Mouse (Mus musculus): Measurements from ENCODE around the gene Prmt1.

Gene Prmt1

GRCm38 (mm10) chr7:45012011-45012410, 25.6 kb upstream of the Prmt1 start:
- DNase-seq, result no peak

- no peak for DNase-seq
Measured at GRCm38 (mm10) chr7:45008411-45008810, 22.0 kb upstream of the Prmt1 start.

GRCm38 (mm10) chr7:45007846-45008245, 21.5 kb upstream of the Prmt1 start:
- no peak for DNase-seq

- DNase-seq, result no peak
Measured at GRCm38 (mm10) chr7:45007141-45007540, 20.8 kb upstream of the Prmt1 start.

GRCm38 (mm10) chr7:45006503-45006902, 20.1 kb upstream of the Prmt1 start:
- no peak for DNase-seq

- no peak for DNase-seq
Measured at GRCm38 (mm10) chr7:45005321-45005992, 19.1 kb upstream of the Prmt1 start.

GRCm38 (mm10) chr7:45004546-45004945, 18.2 kb upstream of the Prmt1 start:
- no peak for DNase-seq

- DNase-seq, result peak; percentile 39
Measured at GRCm38 (mm10) chr7:45002440-45002839, 16.1 kb upstream of the Prmt1 start.

- no peak for DNase-seq
Measured at GRCm38 (mm10) chr7:45000539-45001114, 14.3 kb upstream of the Prmt1 start.

- no peak for DNase-seq
Measured at GRCm38 (mm10) chr7:44999753-45000152, 13.4 kb upstream of the Prmt1 start.

GRCm38 (mm10) chr7:44998501-44998955, 12.2 kb upstream of the Prmt1 start, which contains the start of gene Bcl2l12:
Bcl2l12 (minus strand) TSS chr7:44998712.
- no peak for DNase-seq

- no peak for DNase-seq
Measured at GRCm38 (mm10) chr7:44997940-44998428, 11.6 kb upstream of the Prmt1 start.

GRCm38 (mm10) chr7:44997231-44997939, 11.0 kb upstream of the Prmt1 start, which contains the start of gene Irf3:
Irf3 (plus strand) TSS chr7:44997648.
- DNase-seq, result peak; percentile 97

- no peak for DNase-seq
Measured at GRCm38 (mm10) chr7:44996672-44997071, 10.3 kb upstream of the Prmt1 start.

GRCm38 (mm10) chr7:44986879-44987718, 731 bp upstream of the Prmt1 start:
- no peak for DNase-seq

- DNase-seq, result peak; percentile 64
Measured at GRCm38 (mm10) chr7:44985595-44986191, 675 bp downstream of the Prmt1 start.

- no peak for DNase-seq
Measured at GRCm38 (mm10) chr7:44984833-44985164, 1.6 kb downstream of the Prmt1 start.

GRCm38 (mm10) chr7:44983944-44984832, 2.2 kb downstream of the Prmt1 start:
- DNase-seq, result no peak

- DNase-seq, result peak; percentile 84
Measured at GRCm38 (mm10) chr7:44983085-44983484, 3.3 kb downstream of the Prmt1 start.

GRCm38 (mm10) chr7:44981539-44981938, 4.8 kb downstream of the Prmt1 start:
- DNase-seq, result no peak

GRCm38 (mm10) chr7:44978300-44978699, 8.1 kb downstream of the Prmt1 start:
- DNase-seq, result no peak

GRCm38 (mm10) chr7:44975117-44975419, 11.3 kb downstream of the Prmt1 start:
- no peak for DNase-seq
